Mouse (Mus musculus) heart, postnatal 0 days (tissue): ENCODE data around the gene Nav2.

Source experiments
- CTCF ChIP-seq: IDR thresholded peaks from 2 replicates; pipeline ENCODE4 v1.5.1; 2016; ENCODE audit warnings: antibody characterized with exemption, control low read depth, low read depth
- EP300 ChIP-seq: IDR thresholded peaks from 2 replicates; pipeline ENCODE4 v1.6.1; 2016; ENCODE audit warnings: antibody characterized with exemption, low read depth

GRCm38 (mm10) chr7:48961501-48961900 is 53.0 kb downstream of the Nav2 start:
- no peak for TF ChIP-seq CTCF
- no peak for TF ChIP-seq EP300
